Mouse (Mus musculus): ENCODE measurements around the gene Adarb2.

Gene Adarb2

GRCm38 (mm10) chr13:8680470-8681129 lies 477.9 kb downstream of the Adarb2 start:
- DNase-seq (ENCODE audit: low spot score): no peak

GRCm38 (mm10) chr13:8691448-8691847 lies 488.8 kb downstream of the Adarb2 start:
- no peak for DNase-seq (ENCODE audit: low spot score)

- no peak for DNase-seq (ENCODE audit: low spot score)
Observed at GRCm38 (mm10) chr13:8692787-8693186, 490.1 kb downstream of the Adarb2 start.

GRCm38 (mm10) chr13:8698451-8698850 lies 495.8 kb downstream of the Adarb2 start:
- DNase-seq (ENCODE audit: low spot score): no peak

GRCm38 (mm10) chr13:8699831-8700230 lies 497.2 kb downstream of the Adarb2 start:
- DNase-seq (ENCODE audit: low spot score): no peak

- no peak for DNase-seq (ENCODE audit: low spot score)
Observed at GRCm38 (mm10) chr13:8700981-8701380, 498.3 kb downstream of the Adarb2 start.

GRCm38 (mm10) chr13:8705296-8705695 lies 502.6 kb downstream of the Adarb2 start:
- no peak for DNase-seq (ENCODE audit: low spot score)

GRCm38 (mm10) chr13:8713377-8713776 lies 510.7 kb downstream of the Adarb2 start:
- no peak for DNase-seq (ENCODE audit: low spot score)

- no peak for DNase-seq (ENCODE audit: low spot score)
Observed at GRCm38 (mm10) chr13:8729972-8730645, 527.4 kb downstream of the Adarb2 start.

GRCm38 (mm10) chr13:8737139-8737865 lies 534.6 kb downstream of the Adarb2 start:
- DNase-seq (ENCODE audit: low spot score): peak; percentile 36

GRCm38 (mm10) chr13:8742792-8743191 lies 540.1 kb downstream of the Adarb2 start:
- DNase-seq (ENCODE audit: low spot score): no peak

GRCm38 (mm10) chr13:8744565-8744964 lies 541.9 kb downstream of the Adarb2 start:
- DNase-seq (ENCODE audit: low spot score): peak; percentile 12

GRCm38 (mm10) chr13:8745596-8745995 lies 542.9 kb downstream of the Adarb2 start:
- DNase-seq (ENCODE audit: low spot score): no peak

- DNase-seq (ENCODE audit: low spot score): no peak
Observed at GRCm38 (mm10) chr13:8749451-8749850, 546.8 kb downstream of the Adarb2 start.

GRCm38 (mm10) chr13:8760940-8761339 lies 558.3 kb downstream of the Adarb2 start:
- no peak for DNase-seq (ENCODE audit: low spot score)

GRCm38 (mm10) chr13:8769654-8770227 lies 567.1 kb downstream of the Adarb2 start:
- DNase-seq (ENCODE audit: low spot score): no peak

- no peak for DNase-seq (ENCODE audit: low spot score)
Observed at GRCm38 (mm10) chr13:8770616-8771015, 568.0 kb downstream of the Adarb2 start.

- peak; percentile 66 for DNase-seq (ENCODE audit: low spot score)
Observed at GRCm38 (mm10) chr13:8780441-8780840, 577.8 kb downstream of the Adarb2 start.

- DNase-seq (ENCODE audit: low spot score): no peak
Observed at GRCm38 (mm10) chr13:8782636-8783035, 580.0 kb downstream of the Adarb2 start.

- no peak for DNase-seq (ENCODE audit: low spot score)
Observed at GRCm38 (mm10) chr13:8783686-8784307, 581.1 kb downstream of the Adarb2 start.

GRCm38 (mm10) chr13:8784308-8785061 lies 581.8 kb downstream of the Adarb2 start:
- no peak for DNase-seq (ENCODE audit: low spot score)

Measured in layer of hippocampus, adult 11-12 months (tissue).